Mouse (Mus musculus) bone marrow macrophage, adult 2 months (primary cell): ENCODE measurements around the gene Clip2.

Source experiments
- CTCF ChIP-seq: IDR thresholded peaks from 2 replicates; pipeline ENCODE4 v1.5.1; 2012; ENCODE audit warnings: low read depth, mild to moderate bottlenecking, low read length, moderate library complexity
- POLR2A ChIP-seq: IDR thresholded peaks from 2 replicates; pipeline ENCODE4 v1.6.1; 2012; ENCODE audit warnings: mild to moderate bottlenecking, low read depth, low read length, borderline replicate concordance

DNA sequence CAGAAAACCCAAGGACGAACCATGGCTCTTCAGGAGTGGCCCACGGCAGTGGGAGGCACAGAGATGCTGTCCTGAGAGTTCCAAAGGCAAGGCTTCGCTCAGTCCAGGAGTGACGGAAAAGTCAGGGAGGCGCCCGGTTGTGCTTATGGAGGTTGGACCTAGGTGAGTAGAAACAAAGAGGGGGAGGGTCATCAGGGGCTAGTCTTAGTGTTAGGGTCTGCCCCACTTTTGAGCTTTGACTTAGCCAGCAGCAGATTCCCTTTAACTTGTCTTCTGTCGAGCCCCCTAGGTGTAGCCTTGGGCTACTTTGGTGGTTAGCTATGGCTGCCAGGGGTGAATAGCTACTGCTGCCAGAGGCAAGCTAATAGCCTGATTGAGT is 7.8 kb upstream of the Clip2 start, which contains the start of gene Syna:
- TF ChIP-seq CTCF (no peak), POLR2A (no peak)
